10 mouse cellular contexts compared by ENCODE assay signal in the genomic region with DNA sequence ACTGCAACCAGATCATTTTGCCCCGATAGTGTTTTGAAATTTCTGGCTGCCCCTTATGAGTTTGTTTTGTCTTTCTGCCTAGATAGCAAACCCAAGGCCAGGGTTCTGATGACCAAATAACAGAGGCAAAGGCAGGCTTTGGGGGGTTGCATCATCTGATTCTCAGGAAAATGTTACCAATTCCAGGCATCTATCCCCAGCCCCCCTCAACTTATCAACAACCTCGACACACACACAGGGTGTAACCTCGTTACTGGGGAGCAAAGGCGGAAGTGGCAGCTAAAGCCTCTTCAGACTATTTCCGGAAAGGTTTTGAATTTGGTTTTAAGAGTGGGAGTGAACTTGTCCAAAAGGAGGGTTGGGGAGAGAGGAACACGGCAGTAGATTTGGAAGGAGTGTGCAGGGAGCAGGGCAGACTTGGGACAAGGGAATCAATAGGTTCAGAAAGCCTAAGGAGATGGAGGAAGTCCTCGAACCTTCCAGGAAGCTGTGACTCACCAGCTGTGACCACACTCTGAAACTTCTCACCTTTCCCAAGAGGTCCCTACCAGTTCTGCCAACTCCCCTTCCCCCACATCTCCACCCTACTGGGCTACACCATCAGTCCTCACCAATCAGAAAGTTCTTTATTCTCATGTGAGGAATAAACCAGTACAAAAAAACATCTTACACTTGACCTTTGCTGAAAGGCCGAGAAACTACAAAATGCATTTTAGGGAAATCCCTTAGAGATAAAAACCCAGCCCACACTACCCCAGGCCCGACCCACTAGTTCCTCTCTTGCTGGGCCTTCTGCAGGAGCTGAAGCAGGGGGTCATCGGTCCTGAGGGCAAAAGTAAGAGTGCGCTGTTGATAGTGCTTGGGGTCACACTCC. TPM values are rescaled to one million over a fixed set of nuclear protein-coding genes. Genes with fewer than 3 reads are reported as not detected.
DNase-seq lines count a peak whose midpoint lies in the region; ATAC-seq and TF ChIP-seq lines count a peak whose summit lies in the region.
"Had no signal": no experiment of that assay in that cellular context is flagged by ENCODE, and none has a peak within 500 bp of the region (broad histone marks: within the 10 kb centered on the region; RNA-seq: fewer than 3 reads in every experiment).

No protein-coding gene starts in this region.

- H3K4me2 ChIP-seq in liver, embryonic 15.5 days: peak overlapping the region; percentile 63
- no peak overlapping the region for H3K4me2 ChIP-seq in forebrain, embryonic 15.5 days (replicated peaks)
- H3K4me2 ChIP-seq: embryonic facial prominence, embryonic 15.5 days; neural tube, embryonic 13.5 days had no signal

- peak overlapping the region; percentile 80 for H3K27ac ChIP-seq in gastrocnemius, adult 2 months
- peak overlapping the region; percentile 47 for H3K27ac ChIP-seq in brown adipose tissue, adult 24 weeks (replicated peaks; ENCODE audit: low read depth, low read length)
- H3K27ac ChIP-seq in liver, embryonic 15.5 days (replicated peaks): peak overlapping the region; percentile 94
- H3K27ac ChIP-seq in forebrain, embryonic 15.5 days (replicated peaks): no peak overlapping the region
- H3K27ac ChIP-seq: embryonic facial prominence, embryonic 15.5 days; neural tube, embryonic 13.5 days had no signal

- intact Hi-C loops in gastrocnemius, adult 2 months (cut with DNase I): no loop called here

- peak overlapping the region; percentile 46; the same call in 1 of the 2 replicates for H3K9ac ChIP-seq in liver, embryonic 15.5 days
- no peak overlapping the region for H3K9ac ChIP-seq in forebrain, embryonic 15.5 days (replicated peaks)
- H3K9ac ChIP-seq: embryonic facial prominence, embryonic 15.5 days; neural tube, embryonic 13.5 days had no signal

- H3K9me3 ChIP-seq in liver, embryonic 15.5 days (replicated peaks): no peaks in the 10 kb centered on the region
- no peaks in the 10 kb centered on the region for H3K9me3 ChIP-seq in forebrain, embryonic 15.5 days
- H3K9me3 ChIP-seq: embryonic facial prominence, embryonic 15.5 days; neural tube, embryonic 13.5 days had no signal

- ATAC-seq in liver, embryonic 15.5 days (ENCODE audit: insufficient read depth): peak; percentile 48
- no peak for ATAC-seq in forebrain, embryonic 15.5 days (replicated peaks)

- H3K36me3 ChIP-seq in liver, embryonic 15.5 days (replicated peaks): peaks cover 81% of the 10 kb centered on the region
- peaks cover 13% of the 10 kb centered on the region; the same call in 1 of the 2 replicates for H3K36me3 ChIP-seq in forebrain, embryonic 15.5 days

- no peak for TF ChIP-seq CTCF in gastrocnemius, adult 2 months (IDR thresholded peaks at IDR 0.05)

- H3K4me3 ChIP-seq in gastrocnemius, adult 2 months: no peak overlapping the region
- no peak overlapping the region for H3K4me3 ChIP-seq in brown adipose tissue, adult 24 weeks (ENCODE audit: insufficient read depth, low read depth, low read length)
- H3K4me3 ChIP-seq in liver, embryonic 15.5 days (replicated peaks): no peak overlapping the region
- no peak overlapping the region for H3K4me3 ChIP-seq in forebrain, embryonic 15.5 days
- H3K4me3 ChIP-seq: embryonic facial prominence, embryonic 15.5 days; neural tube, embryonic 13.5 days had no signal

- WGBS in liver, embryonic 15.5 days (ENCODE audit: insufficient replicate concordance): 19% methylated on average over 11 of the region's 11 CpGs
- 83% methylated on average over 11 of the region's 11 CpGs for WGBS in forebrain, embryonic 15.5 days

- DNase-seq in gastrocnemius, adult 2 months: no peak
- no peak for DNase-seq in gastrocnemius, adult 8-10 months (ENCODE audit: low spot score in 2 of 2)
- DNase-seq in spleen, postnatal 10 days (ENCODE audit: low spot score in 2 of 2): peak; percentile 44 to 60
- no peak for DNase-seq in frontal cortex, adult 2 months (ENCODE audit: extremely low spot score in 1 of 2, low spot score in 1 of 2)
- no peak for DNase-seq in layer of hippocampus, postnatal 36 days

- H3K4me1 ChIP-seq in brown adipose tissue, adult 24 weeks (ENCODE audit: control insufficient read depth, insufficient read depth, insufficient read length, low read length): peaks cover 36% of the 10 kb centered on the region
- peaks cover 93% of the 10 kb centered on the region for H3K4me1 ChIP-seq in liver, embryonic 15.5 days (replicated peaks)
- peaks cover 3% of the 10 kb centered on the region; the same call in 1 of the 2 replicates for H3K4me1 ChIP-seq in forebrain, embryonic 15.5 days
- H3K4me1 ChIP-seq: embryonic facial prominence, embryonic 15.5 days had no signal

- H3K27me3 ChIP-seq in liver, embryonic 15.5 days: no peaks in the 10 kb centered on the region
- no peaks in the 10 kb centered on the region for H3K27me3 ChIP-seq in forebrain, embryonic 15.5 days
- H3K27me3 ChIP-seq: embryonic facial prominence, embryonic 15.5 days; neural tube, embryonic 13.5 days had no signal

RNA-seq across cellular contexts. Expression of a gene that starts 5.0 kb away (rescaled TPM):
- total RNA-seq in gastrocnemius, adult 2 months (2021): 1 to 10 TPM; 4.2 to 4.3 TPM
- 1 to 10 TPM; 3.5 to 5.7 (median 4.4) TPM for total RNA-seq in gastrocnemius, adult 8-10 months (2022)
- polyA plus RNA-seq in brown adipose tissue, adult 24 weeks (2012; ENCODE audit: insufficient read depth, insufficient read length, missing spikeins): 14.2 and 15.2 TPM in 2 replicates
- polyA plus RNA-seq in liver, embryonic 15.5 days (2015; fragmentation: Nextera tagmentation; extraction: Ambion mirVana): 24.2 and 24.7 TPM in 2 replicates
- polyA plus RNA-seq in forebrain, embryonic 15.5 days (2015; fragmentation: Nextera tagmentation; extraction: Ambion mirVana): 13.7 and 13.8 TPM in 2 replicates
- 10.2 and 14.8 TPM in 2 replicates for polyA plus RNA-seq in frontal cortex, adult 2 months (2012; rRNA removed)
- total RNA-seq in layer of hippocampus, postnatal 36 days (2021): 10 to 100 TPM; 25.0 to 25.7 TPM

RNA-seq across cellular contexts. Expression of a gene that starts 51.8 kb away (rescaled TPM):
- total RNA-seq in gastrocnemius, adult 2 months (2021): 1 to 10 TPM; 7.7 to 8.4 TPM
- 1 to 10 TPM; 7.0 to 9.5 (median 8.7) TPM for total RNA-seq in gastrocnemius, adult 8-10 months (2022)
- polyA plus RNA-seq in brown adipose tissue, adult 24 weeks (2012; ENCODE audit: insufficient read depth, insufficient read length, missing spikeins): 12.6 and 17.4 TPM in 2 replicates
- polyA plus RNA-seq in liver, embryonic 15.5 days (2015; fragmentation: Nextera tagmentation; extraction: Ambion mirVana): 49.2 and 50.0 TPM in 2 replicates
- polyA plus RNA-seq in forebrain, embryonic 15.5 days (2015; fragmentation: Nextera tagmentation; extraction: Ambion mirVana): 85.6 and 91.2 TPM in 2 replicates
- polyA plus RNA-seq in frontal cortex, adult 2 months (2012; rRNA removed): 23.6 and 23.9 TPM in 2 replicates
- 10 to 100 TPM; 21.1 to 21.4 TPM for total RNA-seq in layer of hippocampus, postnatal 36 days (2021)

Comparison
In these comparisons a context has a peak if more than half of its experiments do, and no peak if none do; other contexts are left out.
1. DNase-seq: peak in spleen, postnatal 10 days (2 of 2); none in gastrocnemius, adult 2 months (single experiment), gastrocnemius, adult 8-10 months (0 of 2), frontal cortex, adult 2 months (0 of 2) and layer of hippocampus, postnatal 36 days (0 of 2).